20 mouse cellular contexts compared by ENCODE assay signal in the genomic region with DNA sequence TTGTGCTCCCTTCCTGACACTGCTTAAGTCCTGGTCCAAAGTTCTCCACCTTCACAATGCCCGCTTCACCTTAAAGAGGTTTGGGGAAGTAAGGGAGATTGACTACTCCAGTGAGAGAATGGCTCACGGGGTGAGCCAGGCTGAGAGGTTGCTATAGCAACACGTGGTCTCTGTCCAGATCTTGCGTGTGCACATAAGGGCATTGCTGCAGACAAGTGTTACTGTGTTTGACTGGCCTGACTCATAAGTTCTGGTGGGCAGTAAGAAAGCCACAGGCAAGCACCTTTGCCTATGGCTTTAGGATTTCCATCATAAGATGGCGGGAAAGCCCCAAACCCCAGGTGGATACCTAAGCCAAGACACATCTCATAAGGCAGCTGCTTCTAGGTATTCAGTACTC. TPM values are rescaled to one million over a fixed set of nuclear protein-coding genes. Genes with fewer than 3 reads are reported as not detected.
DNase-seq lines count a peak whose midpoint lies in the region; ATAC-seq lines count a peak whose summit lies in the region.
"Had no signal": no experiment of that assay in that cellular context is flagged by ENCODE, and none has a peak within 500 bp of the region (broad histone marks: within the 10 kb centered on the region; RNA-seq: fewer than 3 reads in every experiment).

No protein-coding gene starts in this region.

- peak; percentile 91 for ATAC-seq in granulocyte monocyte progenitor cell, adult 5-6 weeks (replicated peaks; ENCODE audit: poor library complexity, severe bottlenecking)
- peak; percentile 33; the same call in 1 of the 2 replicates for ATAC-seq in neutrophil, adult 5-6 weeks (ENCODE audit: extremely low read depth, insufficient number of reproducible peaks, low FRiP score, poor library complexity, severe bottlenecking)
- ATAC-seq: CD4-positive, CD25-positive, alpha-beta regulatory T cell, adult 4 months; forebrain, embryonic 13.5 days; forebrain, postnatal 0 days; hindbrain, embryonic 16.5 days had no signal

- intact Hi-C loops in heart, postnatal 36 days (cut with DNase I) = no loop called here

- peak; percentile 23 for DNase-seq in lung, postnatal 36 days
- DNase-seq in lung, postnatal 25 days (ENCODE audit: low spot score) = no peak
- DNase-seq in Muller cell, postnatal 12 days (ENCODE audit: inconsistent ontology term) = peak; percentile 7
- no peak for DNase-seq in embryo, embryonic 10 days (ENCODE audit: low spot score)
- DNase-seq in kidney, adult 18-20 months = no peak
- no peak for DNase-seq in heart, postnatal 36 days
- DNase-seq: adrenal gland, postnatal 10 days; B cell, adult 2 months; cerebellum, adult 11-12 months; cerebellum, adult 9-10 months; cerebellum, postnatal 25 days; forebrain, postnatal 0 days; gastrocnemius, postnatal 25 days; heart, adult 2 months; kidney, adult 11 months had no signal

RNA-seq across cellular contexts. Expression of a gene that starts 8.9 kb away (rescaled TPM):
- 33.8 and 43.3 TPM in 2 replicates for total RNA-seq in granulocyte monocyte progenitor cell, adult 5-6 weeks (2014; fragmentation: Nextera tagmentation)
- total RNA-seq in granulocyte monocyte progenitor cell, adult 5-6 weeks (2017) = 40.8 and 49.2 TPM in 2 replicates
- 113 and 115 TPM in 2 replicates for total RNA-seq in neutrophil, adult 5-6 weeks (2017)
- total RNA-seq in heart, postnatal 36 days (2021) = 10 to 100 TPM; 24.1 to 25.8 TPM

RNA-seq across cellular contexts. Expression of a gene that starts 13.7 kb away (rescaled TPM):
- total RNA-seq in granulocyte monocyte progenitor cell, adult 5-6 weeks (2014; fragmentation: Nextera tagmentation) = 51.9 and 58.5 TPM in 2 replicates
- 38.4 and 39.0 TPM in 2 replicates for total RNA-seq in granulocyte monocyte progenitor cell, adult 5-6 weeks (2017)
- 27.9 and 32.9 TPM in 2 replicates for total RNA-seq in neutrophil, adult 5-6 weeks (2017)
- 10 to 100 TPM; 45.9 to 46.1 TPM for total RNA-seq in heart, postnatal 36 days (2021)

Comparison
In these comparisons a context has a peak if more than half of its experiments do, and no peak if none do; other contexts are left out.
1. DNase-seq: peak in lung, postnatal 36 days (single experiment) and Muller cell, postnatal 12 days (single experiment); none in lung, postnatal 25 days (single experiment), embryo, embryonic 10 days (single experiment), kidney, adult 18-20 months (single experiment) and heart, postnatal 36 days (0 of 2).